Mouse (Mus musculus) urinary bladder, adult 18-20 months (tissue): ENCODE results near the gene 4930558K02Rik.

Experiments
- DNase-seq, 2 experiments: peaks; one replicate each; pipeline ENCODE4 v3.0.0; 2022; ENCODE audit warnings: low spot score in 2 of 2, mixed read lengths in 2 of 2

Gene 4930558K02Rik

GRCm38 (mm10) chr1:161992389-161992788, 13.0 kb upstream of the 4930558K02Rik start:
- DNase-seq: no peak

- no peak for DNase-seq
These were observed 12.4 kb upstream of the 4930558K02Rik start for GRCm38 (mm10) chr1:161991846-161992245.

GRCm38 (mm10) chr1:161990684-161991578, 11.5 kb upstream of the 4930558K02Rik start:
- DNase-seq: no peak

- DNase-seq: no peak
These were observed 4.6 kb upstream of the 4930558K02Rik start for GRCm38 (mm10) chr1:161983979-161984566.

GRCm38 (mm10) chr1:161983451-161983850, 4.0 kb upstream of the 4930558K02Rik start:
- DNase-seq: no peak

GRCm38 (mm10) chr1:161980626-161981298, 1.3 kb upstream of the 4930558K02Rik start:
- DNase-seq: no peak

GRCm38 (mm10) chr1:161980046-161980445, 610 bp upstream of the 4930558K02Rik start:
- no peak for DNase-seq

- no peak for DNase-seq
These were observed 1.2 kb downstream of the 4930558K02Rik start for GRCm38 (mm10) chr1:161978173-161978700.

- no peak for DNase-seq
These were observed 2.1 kb downstream of the 4930558K02Rik start for GRCm38 (mm10) chr1:161977331-161977730.

- peak in 1 of 2 experiments; percentile 54 for DNase-seq
These were observed 2.9 kb downstream of the 4930558K02Rik start for GRCm38 (mm10) chr1:161976255-161977182.

- no peak for DNase-seq
These were observed 7.2 kb downstream of the 4930558K02Rik start for GRCm38 (mm10) chr1:161972233-161972632.

- DNase-seq: no peak
These were observed 8.6 kb downstream of the 4930558K02Rik start for GRCm38 (mm10) chr1:161970874-161971273.

GRCm38 (mm10) chr1:161968589-161969407, 10.6 kb downstream of the 4930558K02Rik start, which contains the start of gene Pigc:
Gene Pigc (plus strand): TSS chr1:161969186.
- DNase-seq: peak; percentile 73 to 90

GRCm38 (mm10) chr1:161967936-161968335, 11.5 kb downstream of the 4930558K02Rik start:
- no peak for DNase-seq

GRCm38 (mm10) chr1:161962465-161963377, 16.7 kb downstream of the 4930558K02Rik start:
- DNase-seq: no peak

- DNase-seq: no peak
These were observed 21.2 kb downstream of the 4930558K02Rik start for GRCm38 (mm10) chr1:161957964-161958950.

GRCm38 (mm10) chr1:161955846-161956245, 23.6 kb downstream of the 4930558K02Rik start:
- no peak for DNase-seq

GRCm38 (mm10) chr1:161952599-161952998, 26.8 kb downstream of the 4930558K02Rik start:
- no peak for DNase-seq
